Mouse (Mus musculus) neural tube, embryonic 11.5 days (tissue): ENCODE data around the gene Styx. TPM values are rescaled to one million over a fixed set of nuclear protein-coding genes. Genes with fewer than 3 reads are reported as not detected.

Experiments used
- ATAC-seq: fragments of 200-750 bp; cut with Nextera tagmentation; 2 replicates; pipeline ENCODE4 v1.8.0; 2017; ENCODE audit warnings: moderate number of reproducible peaks, mild to moderate bottlenecking, moderate TSS enrichment, moderate library complexity; ENCODE audit not compliant: insufficient read depth, low FRiP score, low TSS enrichment
- DNase-seq: peaks from one replicate; pipeline ENCODE4 v3.0.0-alpha.2; 2015; ENCODE audit warnings: low spot score
- H3K27ac ChIP-seq: fragments of 300-500 bp; sonication (generic); 2 replicates; pipeline ENCODE4 v1.5.1; 2014; ENCODE audit warnings: low read depth, mild to moderate bottlenecking, low read length
- H3K27me3 ChIP-seq: fragments of 300-500 bp; sonication (generic); 2 replicates; pipeline ENCODE4 v1.6.1; 2014; ENCODE audit warnings: mild to moderate bottlenecking, low read length, mixed read lengths; ENCODE audit not compliant: control insufficient read depth, insufficient read depth
- H3K36me3 ChIP-seq: fragments of 300-500 bp; sonication (generic); 2 replicates; pipeline ENCODE4 v1.6.1; 2014; ENCODE audit warnings: mild to moderate bottlenecking, low read length, moderate library complexity, mixed read lengths; ENCODE audit not compliant: control insufficient read depth, insufficient read depth
- H3K4me1 ChIP-seq: fragments of 300-500 bp; sonication (generic); 2 replicates; pipeline ENCODE4 v1.6.1; 2014; ENCODE audit warnings: low read length, mixed read lengths; ENCODE audit not compliant: control insufficient read depth, insufficient read depth
- H3K4me2 ChIP-seq: fragments of 300-500 bp; sonication (generic); 2 replicates; pipeline ENCODE4 v1.6.1; 2014; ENCODE audit warnings: low read depth, mild to moderate bottlenecking, moderate library complexity
- H3K4me3 ChIP-seq: fragments of 300-500 bp; sonication (generic); 2 replicates; pipeline ENCODE4 v1.5.1; 2014; ENCODE audit warnings: low read depth, low read length
- H3K9ac ChIP-seq: fragments of 300-500 bp; sonication (generic); 2 replicates; pipeline ENCODE4 v1.6.1; 2014; ENCODE audit warnings: mild to moderate bottlenecking, low read length
- H3K9me3 ChIP-seq: fragments of 300-500 bp; sonication (generic); 2 replicates; pipeline ENCODE4 v1.6.1; 2016; ENCODE audit warnings: low read length; ENCODE audit not compliant: control insufficient read depth
- WGBS: fragments of 180-500 bp; shearing (Covaris S2); extraction: QIAGEN DNeasy Blood & Tissue Kit; methylation state at CpG from one replicate; pipeline ENCODE4 v1.1.7; 2014; 5-methylcytosine and 5-hydroxymethylcytosine counted together
- polyA plus RNA-seq: library from polyadenylated mRNA; unstranded; fragments of >200 nt; fragmentation: Nextera tagmentation; extraction: Ambion mirVana; gene quantifications from 2 replicates; pipeline ENCODE4 v1.2.1, GENCODE M21; 2014

The Styx gene
- polyA plus RNA-seq = 35.6 and 38.8 TPM in 2 replicates

DNA sequence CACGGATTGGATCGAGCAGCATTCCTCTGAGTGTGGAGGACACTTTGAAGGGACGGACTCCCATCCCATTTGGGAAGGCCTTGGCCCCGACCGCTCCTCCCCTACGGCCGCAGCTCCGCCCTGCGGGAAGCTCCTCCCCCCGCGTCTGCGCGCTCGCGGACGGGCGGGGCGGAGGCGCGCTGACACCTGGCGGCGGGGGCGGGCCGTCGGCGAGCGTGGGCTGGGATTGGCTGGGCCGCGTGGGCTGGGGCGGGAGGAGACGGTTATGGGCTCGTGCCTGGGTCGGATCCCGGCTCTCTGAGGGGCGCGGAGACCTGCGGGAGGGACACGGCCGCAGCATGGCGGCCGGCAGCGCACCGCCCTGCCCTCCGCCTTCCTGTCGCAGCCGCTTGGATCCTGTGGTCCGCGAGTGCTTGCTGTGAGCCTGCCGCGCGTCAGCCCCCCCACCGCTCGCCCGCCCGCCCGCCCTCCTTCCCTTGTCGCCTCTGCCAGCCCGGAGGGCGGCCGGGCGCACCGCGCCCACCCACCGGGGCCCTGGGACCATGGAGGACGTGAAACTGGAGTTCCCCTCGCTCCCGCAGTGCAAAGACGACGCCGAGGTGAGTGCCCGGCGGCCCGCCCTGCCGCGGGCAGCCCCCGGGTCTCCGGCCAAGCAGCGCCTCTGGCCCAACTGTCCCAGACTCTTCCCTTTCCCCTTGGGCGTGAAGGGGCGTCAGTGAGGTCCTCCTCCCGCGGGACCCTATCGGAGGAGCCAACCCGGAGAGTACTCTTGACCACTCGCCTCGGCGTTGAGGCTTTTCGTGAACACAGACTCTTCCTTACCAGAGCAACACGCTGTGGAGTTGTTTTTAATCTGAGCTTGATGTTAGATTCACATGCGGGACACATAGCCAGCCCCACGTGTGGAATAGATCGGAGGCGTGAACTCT, at the start of gene Styx:
Gene Styx, plus strand, starts transcription at position 163 of the 929 bp plus-strand sequence.
- peak within 1 kb of the TSS; percentile 52 for H3K4me2 ChIP-seq
- ATAC-seq (peak; percentile 98), DNase-seq (peak; percentile 97)
- H3K27me3 ChIP-seq = no peaks in the 10 kb centered on the region
- WGBS = under 1% methylated on average over 39 of the region's 93 CpGs
- peak within 1 kb of the TSS; percentile 55 for H3K9ac ChIP-seq
- peak within 1 kb of the TSS; percentile 54 for H3K4me3 ChIP-seq
- peak within 1 kb of the TSS; percentile 24; the same call in 1 of the 2 replicates for H3K27ac ChIP-seq
- peaks cover 2% of the 10 kb centered on the region for H3K36me3 ChIP-seq
- H3K9me3 ChIP-seq = no peaks in the 10 kb centered on the region
- H3K4me1 ChIP-seq = no peaks in the 10 kb centered on the region; the same call in 1 of the 2 replicates

DNA sequence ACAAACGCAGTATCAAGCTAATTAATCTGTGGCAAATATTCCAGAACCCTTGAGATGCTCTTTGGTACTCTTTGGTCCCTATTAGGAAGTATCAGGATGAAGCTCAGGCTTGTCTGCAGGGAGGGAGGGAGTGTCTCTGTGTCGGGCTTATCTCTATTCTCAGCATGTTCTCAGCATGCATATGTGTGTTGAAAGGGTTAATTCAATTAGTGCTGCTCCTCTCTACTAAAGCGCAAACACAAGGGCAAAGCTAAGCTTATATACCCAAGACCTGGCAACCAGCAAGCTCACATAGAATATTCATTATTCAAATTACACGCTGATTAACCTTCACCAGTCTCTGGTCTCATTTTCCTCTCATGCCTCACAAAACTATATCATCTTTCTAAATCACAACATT, 47.0 kb upstream of the Styx start:
- ATAC-seq (peak; percentile 58; the same call in 1 of the 2 replicates), DNase-seq (no peak)
- 71% methylated on average over 4 of the region's 4 CpGs for WGBS

DNA sequence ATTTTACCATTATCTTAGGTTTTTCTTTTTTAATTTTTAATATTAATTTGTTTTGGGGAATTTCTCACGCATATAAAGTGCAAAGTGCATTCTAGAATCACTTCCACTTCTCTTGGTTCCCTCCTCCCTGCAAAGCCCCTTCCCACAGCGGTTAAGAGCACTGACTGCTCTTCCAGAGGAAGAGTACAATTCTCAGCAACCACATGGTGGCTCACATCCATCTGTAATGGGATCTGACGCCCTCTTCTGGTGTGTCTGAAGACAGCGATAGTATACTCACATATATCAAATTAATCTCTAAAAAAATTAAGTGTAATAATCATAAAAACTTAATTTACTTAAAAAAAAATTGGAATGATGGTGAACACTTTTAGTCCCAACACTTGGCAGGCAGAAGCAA, 46.5 kb upstream of the Styx start:
- no peak overlapping the region for H3K27ac ChIP-seq
- WGBS = 76% methylated on average over 4 of the region's 4 CpGs
- peaks cover 4% of the 10 kb centered on the region for H3K36me3 ChIP-seq
- no peak overlapping the region for H3K4me3 ChIP-seq
- DNase-seq (no peak), ATAC-seq (0 out of 2 replicates have a peak, but pooled peaks have one; percentile 41)
- no peaks in the 10 kb centered on the region for H3K4me1 ChIP-seq
- H3K27me3 ChIP-seq = no peaks in the 10 kb centered on the region
- H3K4me2 ChIP-seq = no peak overlapping the region
- no peak overlapping the region for H3K9ac ChIP-seq
- H3K9me3 ChIP-seq = no peaks in the 10 kb centered on the region

More for the DNA sequence above, 47.0 kb upstream of the Styx start:
- no peak overlapping the region for H3K27ac ChIP-seq
- H3K9ac ChIP-seq = no peak overlapping the region
- no peaks in the 10 kb centered on the region for H3K9me3 ChIP-seq
- no peaks in the 10 kb centered on the region for H3K4me1 ChIP-seq
- no peak overlapping the region for H3K4me2 ChIP-seq
- H3K36me3 ChIP-seq = peaks cover 4% of the 10 kb centered on the region
- H3K27me3 ChIP-seq = no peaks in the 10 kb centered on the region
- H3K4me3 ChIP-seq = no peak overlapping the region

DNA sequence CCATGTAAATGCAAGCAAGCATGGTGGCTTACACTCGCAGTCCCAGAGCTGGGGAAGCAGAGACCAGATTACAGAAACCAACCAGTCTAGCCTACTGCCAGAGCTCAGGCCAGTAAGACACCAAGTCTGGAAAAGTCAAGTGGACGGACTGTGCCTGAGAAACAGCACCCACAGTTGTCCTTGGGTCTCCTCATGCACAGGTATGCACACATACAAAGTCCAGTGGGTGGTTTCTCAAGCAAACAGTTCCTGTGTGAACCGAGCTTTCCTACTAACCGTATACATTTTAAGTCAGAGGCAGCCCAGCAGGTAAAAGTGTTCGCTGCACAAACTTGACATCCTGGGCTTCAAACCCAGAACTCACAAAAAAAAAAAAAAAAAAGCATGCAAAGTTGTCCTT, 45.0 kb upstream of the Styx start:
- 94% methylated on average over 5 of the region's 5 CpGs for WGBS
- Histone ChIP-seq H3K9ac (no peak overlapping the region), H3K4me2 (no peak overlapping the region), H3K36me3 (no peaks in the 10 kb centered on the region), H3K4me1 (no peaks in the 10 kb centered on the region), H3K27me3 (no peaks in the 10 kb centered on the region), H3K4me3 (no peak overlapping the region), H3K27ac (no peak overlapping the region), H3K9me3 (no peaks in the 10 kb centered on the region)
- ATAC-seq (no peak), DNase-seq (no peak)

DNA sequence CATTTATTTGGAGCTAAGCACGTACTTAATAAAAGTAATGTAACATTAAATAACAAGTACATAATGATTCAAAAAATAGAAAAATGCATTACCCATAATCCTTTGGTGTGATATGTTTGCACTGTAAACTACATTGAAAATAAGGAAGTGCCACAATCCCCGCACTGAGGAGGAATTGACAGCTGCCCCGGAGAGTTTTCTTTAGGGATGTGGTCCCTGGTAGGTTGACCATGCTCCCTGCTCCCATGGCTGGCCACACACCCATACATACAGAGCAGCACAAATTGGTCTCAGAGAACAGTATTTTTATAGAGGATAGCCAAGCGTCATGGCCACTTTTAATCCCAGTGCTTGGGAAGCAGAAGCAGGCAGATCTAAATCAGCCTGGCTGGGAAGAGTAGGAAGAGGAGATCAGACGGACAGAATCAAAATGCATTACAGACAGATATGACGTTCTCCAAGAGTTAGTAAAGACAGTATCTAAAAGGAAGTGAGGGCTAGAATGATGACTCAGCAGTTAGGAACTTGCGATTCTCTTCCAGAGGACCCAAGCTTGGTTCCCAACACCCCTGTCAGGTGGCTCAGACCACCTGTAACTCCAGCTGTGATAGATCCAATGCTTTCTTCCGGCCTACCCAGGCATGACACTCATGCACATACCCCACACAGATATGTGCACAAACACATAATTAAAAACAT, 43.1 kb upstream of the Styx start:
- Histone ChIP-seq H3K36me3 (no peaks in the 10 kb centered on the region), H3K27ac (no peak overlapping the region), H3K4me2 (no peak overlapping the region), H3K27me3 (no peaks in the 10 kb centered on the region), H3K4me3 (no peak overlapping the region), H3K9me3 (no peaks in the 10 kb centered on the region), H3K9ac (no peak overlapping the region), H3K4me1 (no peaks in the 10 kb centered on the region)
- WGBS = 90% methylated on average over 8 of the region's 8 CpGs
- DNase-seq = no peak
- ATAC-seq = no peak

DNA sequence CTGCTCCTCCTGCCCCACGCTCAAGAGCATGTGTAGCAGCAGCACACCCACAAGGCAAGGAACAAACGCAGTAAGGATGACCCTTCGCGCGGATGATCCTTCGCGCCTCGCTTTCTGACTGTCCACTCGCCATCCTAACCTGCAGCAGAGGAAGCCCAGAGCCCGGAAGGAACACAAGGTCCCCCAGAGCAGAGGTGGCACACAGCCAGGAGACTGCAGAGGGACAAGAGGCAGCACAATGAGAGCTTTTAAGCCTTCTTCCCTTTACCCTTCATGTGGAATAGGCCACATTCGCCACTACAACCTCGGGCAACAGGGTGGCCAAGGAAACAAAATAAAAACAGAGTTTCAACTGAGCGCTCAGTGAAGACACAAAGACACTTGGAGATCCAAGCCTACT, 41.2 kb upstream of the Styx start:
- no peak for ATAC-seq
- peak; percentile 12 for DNase-seq
- WGBS = 94% methylated on average over 13 of the region's 13 CpGs
- no peaks in the 10 kb centered on the region for H3K36me3 ChIP-seq
- no peak overlapping the region for H3K9ac ChIP-seq
- H3K27me3 ChIP-seq = no peaks in the 10 kb centered on the region
- no peak overlapping the region for H3K4me2 ChIP-seq
- no peak overlapping the region for H3K27ac ChIP-seq
- H3K9me3 ChIP-seq = no peaks in the 10 kb centered on the region
- H3K4me3 ChIP-seq = no peak overlapping the region
- H3K4me1 ChIP-seq = no peaks in the 10 kb centered on the region

DNA sequence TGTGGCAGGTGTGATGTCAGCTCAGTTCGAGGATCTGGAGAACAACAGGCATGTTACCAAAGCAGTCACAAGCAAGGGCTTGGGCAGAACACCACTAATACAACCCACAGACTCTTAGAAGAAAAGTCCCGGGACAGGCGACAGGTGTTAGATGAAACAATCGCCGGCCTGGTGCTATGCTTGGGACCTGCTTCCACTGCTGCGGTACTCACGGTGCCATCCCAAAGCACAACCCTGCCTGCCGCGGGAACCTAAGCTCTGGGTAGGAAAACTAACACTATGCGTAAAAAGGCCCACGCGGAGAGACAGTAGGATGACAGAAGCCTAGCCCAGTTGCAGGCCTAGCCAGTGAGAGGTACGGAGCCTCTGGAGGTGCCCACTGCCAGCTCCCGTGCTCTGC, 40.8 kb upstream of the Styx start:
- Histone ChIP-seq H3K27ac (no peak overlapping the region), H3K4me3 (no peak overlapping the region), H3K9ac (no peak overlapping the region), H3K4me2 (no peak overlapping the region), H3K4me1 (no peaks in the 10 kb centered on the region), H3K9me3 (no peaks in the 10 kb centered on the region), H3K27me3 (no peaks in the 10 kb centered on the region), H3K36me3 (no peaks in the 10 kb centered on the region)
- ATAC-seq (no peak), DNase-seq (no peak)
- 92% methylated on average over 14 of the region's 14 CpGs for WGBS

DNA sequence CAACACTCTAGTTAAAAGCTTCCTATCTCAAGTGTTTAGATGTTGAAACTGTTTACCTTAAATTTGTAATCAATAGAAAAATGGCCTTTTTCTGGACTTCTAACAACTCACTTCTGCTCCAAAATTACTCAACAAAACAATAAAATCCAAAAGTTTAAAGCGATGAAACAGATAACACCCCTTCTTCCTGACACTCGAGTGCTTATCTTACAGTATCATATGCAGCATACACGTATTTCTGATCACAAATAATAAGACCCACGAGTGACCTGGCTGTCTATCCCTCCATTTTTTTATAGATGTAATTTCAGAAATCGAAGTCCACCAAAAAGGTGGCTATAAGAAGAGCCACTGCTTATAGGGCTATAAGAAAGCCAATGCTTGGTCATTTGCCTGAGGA, 34.0 kb upstream of the Styx start:
- ATAC-seq (no peak), DNase-seq (no peak)
- Histone ChIP-seq H3K9ac (no peak overlapping the region), H3K9me3 (no peaks in the 10 kb centered on the region), H3K4me2 (peak overlapping the region; percentile 79), H3K4me1 (peaks cover 5% of the 10 kb centered on the region), H3K27me3 (no peaks in the 10 kb centered on the region), H3K36me3 (no peaks in the 10 kb centered on the region), H3K27ac (no peak overlapping the region), H3K4me3 (peak overlapping the region; percentile 87; the same call in 1 of the 2 replicates)
- WGBS = 83% methylated on average over 5 of the region's 5 CpGs
